Mouse (Mus musculus) hindbrain, postnatal 0 days (tissue): ENCODE measurements at regions not wholly inside any gene's neighbourhood (a gene's known extent, or its start where the extent isn't known, plus 50 kb on each side); places are given as distances from the start of the nearest gene placed in this dataset.

Source experiments
- ATAC-seq: fragments of 200-750 bp; cut with Nextera tagmentation; 2 replicates; pipeline ENCODE4 v1.8.0; 2017; ENCODE audit warnings: mild to moderate bottlenecking, moderate TSS enrichment, moderate library complexity
- DNase-seq: peaks from one replicate; pipeline ENCODE4 v3.0.0-alpha.2; 2015; ENCODE audit warnings: low spot score
- H3K27ac ChIP-seq: fragments of 300-500 bp; sonication (generic); 2 replicates; pipeline ENCODE4 v1.5.1; 2014; ENCODE audit warnings: mild to moderate bottlenecking
- H3K27me3 ChIP-seq: fragments of 300-500 bp; sonication (generic); 2 replicates; pipeline ENCODE4 v1.6.1; 2014; ENCODE audit warnings: low read length, mixed read lengths; ENCODE audit not compliant: insufficient read depth
- H3K36me3 ChIP-seq: fragments of 300-500 bp; sonication (generic); 2 replicates; pipeline ENCODE4 v1.6.1; 2014; ENCODE audit warnings: low read length, mixed read lengths; ENCODE audit not compliant: insufficient read depth
- H3K4me1 ChIP-seq: fragments of 300-500 bp; sonication (generic); 2 replicates; pipeline ENCODE4 v1.6.1; 2014; ENCODE audit warnings: antibody characterized with exemption, low read length, mixed read lengths; ENCODE audit not compliant: insufficient read depth
- H3K4me2 ChIP-seq: fragments of 300-500 bp; sonication (generic); 2 replicates; pipeline ENCODE4 v1.6.1; 2014; ENCODE audit warnings: low read depth, mild to moderate bottlenecking, low read length, moderate library complexity, mixed read lengths
- H3K4me3 ChIP-seq: fragments of 300-500 bp; sonication (generic); 2 replicates; pipeline ENCODE4 v1.5.1; 2014; ENCODE audit warnings: low read length
- H3K9ac ChIP-seq: fragments of 300-500 bp; sonication (generic); replicated peaks from 2 replicates; pipeline ENCODE4 v1.6.1; 2014; ENCODE audit warnings: mild to moderate bottlenecking, low read length, moderate library complexity, mixed read lengths
- H3K9me3 ChIP-seq: fragments of 300-500 bp; sonication (generic); 2 replicates; pipeline ENCODE4 v1.6.1; 2016; ENCODE audit warnings: low read length, mixed read lengths
- CTCF ChIP-seq: IDR thresholded peaks from 2 replicates; pipeline ENCODE4 v1.5.1; 2016; ENCODE audit warnings: antibody characterized with exemption, control low read depth, low read depth
- WGBS: fragments of 180-500 bp; shearing (Covaris S2); extraction: QIAGEN DNeasy Blood & Tissue Kit; methylation state at CpG from one replicate; pipeline ENCODE4 v1.1.7; 2014; 5-methylcytosine and 5-hydroxymethylcytosine counted together

DNA sequence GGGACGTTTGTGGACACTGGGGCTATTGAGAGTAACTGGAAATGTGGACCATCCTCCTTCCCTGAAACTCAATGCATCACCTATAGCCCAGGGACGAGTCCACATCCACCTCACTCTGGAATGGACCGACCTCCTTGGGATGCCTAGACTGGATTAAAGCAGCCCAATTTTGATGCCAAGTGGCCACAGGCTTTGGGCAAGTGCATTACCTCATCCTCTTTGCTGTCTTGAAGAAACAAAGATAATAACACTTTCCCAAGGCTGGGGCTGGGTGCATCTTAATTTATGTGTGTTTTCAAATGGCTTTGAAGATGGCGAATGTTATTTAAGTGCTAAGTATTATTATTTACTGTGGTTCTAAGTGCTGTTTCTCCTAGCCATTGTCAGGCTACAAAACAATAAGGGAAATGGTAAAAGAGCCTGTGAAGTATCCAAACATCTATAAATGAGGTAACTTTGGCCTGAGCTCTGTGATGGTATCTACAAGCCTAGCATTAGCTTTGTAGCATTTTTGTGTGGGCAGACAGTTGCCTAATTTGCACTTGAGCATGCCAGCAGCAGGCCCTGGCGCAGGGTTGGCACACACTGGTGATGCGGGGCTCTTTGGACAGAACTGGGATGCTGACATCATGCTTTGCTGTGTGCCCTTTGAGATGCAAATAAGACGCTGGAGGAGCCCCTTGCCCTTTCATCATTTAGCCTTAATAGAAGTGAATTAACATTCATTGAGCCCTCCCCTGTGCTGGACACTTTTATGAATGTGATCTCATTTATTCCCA, 1423.7 kb downstream of the Gsdmc2 start:
- Histone ChIP-seq H3K9me3 (no peaks in the 10 kb centered on the region), H3K27ac (no peak overlapping the region), H3K9ac (no peak overlapping the region), H3K4me2 (no peak overlapping the region), H3K27me3 (no peaks in the 10 kb centered on the region), H3K4me1 (no peaks in the 10 kb centered on the region), H3K36me3 (no peaks in the 10 kb centered on the region), H3K4me3 (no peak overlapping the region)
- DNase-seq (peak; percentile 47), ATAC-seq (0 out of 2 replicates have a peak, but pooled peaks have one; percentile 35)
- 72% methylated on average over 7 of the region's 7 CpGs for WGBS
- TF ChIP-seq CTCF: no peak

DNA sequence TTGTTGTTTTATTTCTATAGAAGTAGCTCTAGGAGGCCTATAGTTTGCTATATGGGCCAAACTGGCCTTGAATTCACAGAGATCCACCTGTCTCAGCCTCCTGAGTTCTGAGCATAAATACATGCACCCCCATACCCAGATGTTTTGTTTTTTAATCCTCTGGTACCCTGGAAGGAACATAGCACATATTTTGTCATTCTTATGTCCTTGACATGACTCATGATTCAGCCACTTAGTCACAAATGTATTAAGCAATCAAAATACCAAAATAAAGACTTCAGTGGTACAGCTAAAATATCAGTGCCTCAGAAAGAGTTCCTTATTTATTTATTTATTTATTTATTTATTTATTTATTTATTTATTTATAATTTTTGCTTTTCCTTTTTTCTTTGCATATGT, 1428.3 kb downstream of the Gsdmc2 start:
- DNase-seq: no peak
- Histone ChIP-seq H3K9ac (no peak overlapping the region), H3K27me3 (no peaks in the 10 kb centered on the region), H3K4me1 (no peaks in the 10 kb centered on the region), H3K36me3 (no peaks in the 10 kb centered on the region), H3K4me2 (no peak overlapping the region), H3K27ac (no peak overlapping the region), H3K4me3 (no peak overlapping the region), H3K9me3 (no peaks in the 10 kb centered on the region)
- no peak for ATAC-seq
- TF ChIP-seq CTCF: no peak

DNA sequence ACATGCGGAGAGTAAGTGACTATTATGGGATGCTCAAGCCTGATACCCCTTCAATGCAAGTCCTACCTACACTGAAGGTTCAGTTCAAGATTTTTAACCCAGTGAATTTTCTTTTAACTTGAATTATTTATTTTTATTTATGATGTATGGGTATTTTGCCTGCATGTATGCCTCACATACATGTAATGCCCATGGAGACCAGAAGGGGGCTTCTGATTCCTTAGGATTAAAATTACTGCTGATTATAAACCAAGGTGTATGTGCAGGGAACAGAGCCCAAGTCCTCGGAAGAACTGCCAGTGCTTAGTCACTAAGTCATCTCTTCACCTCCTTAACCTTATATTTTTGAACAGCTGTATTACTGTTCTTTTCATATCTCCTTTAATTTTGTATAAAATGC, 1431.3 kb downstream of the Gsdmc2 start:
- Histone ChIP-seq H3K9me3 (no peaks in the 10 kb centered on the region), H3K27me3 (no peaks in the 10 kb centered on the region), H3K36me3 (no peaks in the 10 kb centered on the region), H3K4me1 (no peaks in the 10 kb centered on the region), H3K9ac (no peak overlapping the region), H3K27ac (no peak overlapping the region), H3K4me3 (no peak overlapping the region), H3K4me2 (no peak overlapping the region)
- ATAC-seq (no peak), DNase-seq (no peak)
- no peak for TF ChIP-seq CTCF
- WGBS: 99% methylated on average over 2 of the region's 2 CpGs

DNA sequence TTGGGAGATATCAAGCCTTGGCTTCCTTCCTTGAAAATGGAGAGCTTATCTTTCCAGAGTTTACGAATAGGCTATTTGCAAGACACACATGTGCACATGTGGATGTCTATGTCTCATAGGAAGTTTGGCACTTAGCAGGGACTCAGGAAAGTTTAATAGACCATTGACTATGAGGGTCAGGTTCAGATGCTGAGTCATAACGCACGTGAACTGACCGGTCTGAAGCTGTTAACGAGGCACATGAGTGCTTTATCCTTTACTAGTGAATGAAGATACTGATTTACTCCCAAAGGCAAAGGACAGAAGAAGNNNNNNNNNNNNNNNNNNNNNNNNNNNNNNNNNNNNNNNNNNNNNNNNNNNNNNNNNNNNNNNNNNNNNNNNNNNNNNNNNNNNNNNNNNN, 1442.8 kb downstream of the Gsdmc2 start:
- H3K9me3 ChIP-seq: no peaks in the 10 kb centered on the region
- 94% methylated on average over 5 of the region's 5 CpGs for WGBS
- H3K27me3 ChIP-seq: no peaks in the 10 kb centered on the region
- H3K36me3 ChIP-seq: no peaks in the 10 kb centered on the region
- ATAC-seq: no peak
- no peaks in the 10 kb centered on the region for H3K4me1 ChIP-seq
- no peak overlapping the region for H3K27ac ChIP-seq
- H3K4me2 ChIP-seq: no peak overlapping the region
- H3K4me3 ChIP-seq: no peak overlapping the region
- H3K9ac ChIP-seq: no peak overlapping the region
- no peak for DNase-seq
- no peak for TF ChIP-seq CTCF

- no peak overlapping the region for H3K27ac ChIP-seq
- no peaks in the 10 kb centered on the region for H3K27me3 ChIP-seq
- H3K4me3 ChIP-seq: no peak overlapping the region
- H3K4me1 ChIP-seq: no peaks in the 10 kb centered on the region
- no peak for DNase-seq
- H3K9ac ChIP-seq: no peak overlapping the region
- H3K9me3 ChIP-seq: no peaks in the 10 kb centered on the region
- no peaks in the 10 kb centered on the region for H3K36me3 ChIP-seq
- WGBS: 74% methylated on average over 4 of the region's 4 CpGs
- no peak for ATAC-seq
- no peak for TF ChIP-seq CTCF
- no peak overlapping the region for H3K4me2 ChIP-seq
Observed at GRCm38 (mm10) chr15:62400984-62401609, 1443.9 kb downstream of the Gsdmc2 start.

GRCm38 (mm10) chr15:62399381-62399780, 1445.6 kb downstream of the Gsdmc2 start:
- no peaks in the 10 kb centered on the region for H3K36me3 ChIP-seq
- 80% methylated on average over 1 of the region's 1 CpGs for WGBS
- no peaks in the 10 kb centered on the region for H3K27me3 ChIP-seq
- ATAC-seq (no peak), DNase-seq (no peak)
- no peak overlapping the region for H3K4me3 ChIP-seq
- H3K4me2 ChIP-seq: no peak overlapping the region
- H3K27ac ChIP-seq: no peak overlapping the region
- no peak overlapping the region for H3K9ac ChIP-seq
- H3K4me1 ChIP-seq: no peaks in the 10 kb centered on the region
- no peaks in the 10 kb centered on the region for H3K9me3 ChIP-seq
- TF ChIP-seq CTCF: no peak

GRCm38 (mm10) chr15:62397009-62397408, 1448.0 kb downstream of the Gsdmc2 start:
- Histone ChIP-seq H3K9me3 (no peaks in the 10 kb centered on the region), H3K4me2 (no peak overlapping the region), H3K4me1 (no peaks in the 10 kb centered on the region), H3K36me3 (no peaks in the 10 kb centered on the region), H3K27ac (no peak overlapping the region), H3K27me3 (no peaks in the 10 kb centered on the region), H3K4me3 (no peak overlapping the region), H3K9ac (no peak overlapping the region)
- 84% methylated on average over 7 of the region's 7 CpGs for WGBS
- ATAC-seq (no peak), DNase-seq (no peak)
- TF ChIP-seq CTCF: no peak
